Mouse (Mus musculus): ENCODE data around the gene Mboat7.

DNA sequence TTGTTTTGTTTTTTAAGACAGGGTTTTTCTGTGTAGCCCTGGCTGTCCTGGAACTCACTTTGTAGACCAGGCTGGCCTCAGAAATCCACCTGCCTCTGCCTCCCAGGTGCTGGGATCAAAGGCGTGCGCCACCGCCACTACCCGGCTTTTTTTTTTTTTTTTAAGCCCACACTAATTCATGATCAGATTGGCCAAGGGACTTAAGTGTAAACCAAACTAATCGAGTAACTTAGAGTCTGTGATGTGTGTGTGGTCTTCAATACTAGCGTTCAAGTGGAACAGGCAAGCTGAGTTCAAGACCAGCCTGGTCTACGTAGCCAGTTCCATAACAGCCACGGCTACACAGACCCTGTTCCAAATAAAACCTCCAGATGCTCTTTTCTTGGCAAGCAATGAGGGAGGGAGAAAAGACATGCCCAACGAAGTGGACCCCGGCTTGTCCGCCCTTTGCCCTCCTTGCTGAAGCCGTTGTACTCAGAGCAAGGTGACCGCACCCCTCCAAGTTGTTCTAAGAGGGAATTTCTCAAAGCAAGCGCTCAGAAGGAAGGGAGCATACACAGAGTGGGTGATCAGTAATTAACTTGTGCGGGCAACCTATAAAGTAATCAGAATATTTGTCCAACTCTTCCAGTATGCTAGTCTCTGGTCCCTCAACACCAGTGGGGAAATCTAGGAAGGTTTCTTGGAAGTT lies 28.7 kb downstream of the Mboat7 start:
- TF ChIP-seq SRF (IDR thresholded peaks at IDR 0.05; ENCODE audit: control insufficient read depth, insufficient read length, low read depth): no peak
- no peak for TF ChIP-seq MAX (IDR thresholded peaks at IDR 0.05; ENCODE audit: low read depth)
- TF ChIP-seq POLR2A (IDR thresholded peaks at IDR 0.05; ENCODE audit: insufficient read length, low read depth): no peak
- no peak for TF ChIP-seq TCF12 (IDR thresholded peaks at IDR 0.05; ENCODE audit: insufficient read depth, poor library complexity, severe bottlenecking)
- no peak for TF ChIP-seq MYOG (IDR thresholded peaks at IDR 0.05; ENCODE audit: control insufficient read depth in 1 of 3, insufficient read depth in 1 of 3, insufficient read length in 2 of 3, low read depth in 2 of 3)
- TF ChIP-seq USF1 (IDR thresholded peaks at IDR 0.05; ENCODE audit: low read depth): no peak
- TF ChIP-seq POLR2AphosphoS2 (IDR thresholded peaks at IDR 0.05; ENCODE audit: insufficient read length, low read depth): no peak
- no peak for TF ChIP-seq TCF3 (IDR thresholded peaks at IDR 0.05; ENCODE audit: insufficient read length, low read depth)
- no peak for TF ChIP-seq E2F4 (IDR thresholded peaks at IDR 0.05; ENCODE audit: insufficient read depth)
- TF ChIP-seq CEBPB (IDR thresholded peaks at IDR 0.05; ENCODE audit: insufficient read depth, poor library complexity, severe bottlenecking): no peak
